Mouse (Mus musculus) kidney, postnatal 25 days (tissue): ENCODE measurements at regions not wholly inside any gene's neighbourhood (a gene's known extent, or its start where the extent isn't known, plus 50 kb on each side); places are given as distances from the start of the nearest gene placed in this dataset.

ENCODE experiments used
- DNase-seq, 2 experiments: peaks; one replicate each; pipeline ENCODE4 v3.0.0; 2021; ENCODE audit warnings: mixed read lengths in 2 of 2

- no peak for DNase-seq
Measured at GRCm38 (mm10) chr1:137074787-137075186, 114.5 kb upstream of the Nr5a2 start.

GRCm38 (mm10) chr1:137073857-137074572, 113.8 kb upstream of the Nr5a2 start:
- no peak for DNase-seq

GRCm38 (mm10) chr1:137060914-137061313, 100.7 kb upstream of the Nr5a2 start:
- no peak for DNase-seq

GRCm38 (mm10) chr1:137053134-137053533, 92.9 kb upstream of the Nr5a2 start:
- DNase-seq, result no peak

- no peak for DNase-seq
Measured at GRCm38 (mm10) chr1:137051515-137051914, 91.3 kb upstream of the Nr5a2 start.

GRCm38 (mm10) chr1:137044076-137044475, 83.8 kb upstream of the Nr5a2 start:
- no peak for DNase-seq

- no peak for DNase-seq
Measured at GRCm38 (mm10) chr1:137042414-137043010, 82.3 kb upstream of the Nr5a2 start.

- DNase-seq, result no peak
Measured at GRCm38 (mm10) chr1:137040898-137041297, 80.7 kb upstream of the Nr5a2 start.

GRCm38 (mm10) chr1:137034586-137034985, 74.3 kb upstream of the Nr5a2 start:
- DNase-seq, result no peak

- no peak for DNase-seq
Measured at GRCm38 (mm10) chr1:137033679-137034078, 73.4 kb upstream of the Nr5a2 start.

- DNase-seq, result no peak
Measured at GRCm38 (mm10) chr1:137023706-137024105, 63.5 kb upstream of the Nr5a2 start.

GRCm38 (mm10) chr1:137020528-137020927, 60.3 kb upstream of the Nr5a2 start:
- no peak for DNase-seq

GRCm38 (mm10) chr1:137017642-137018041, 57.4 kb upstream of the Nr5a2 start:
- DNase-seq, result no peak

- no peak for DNase-seq
Measured at GRCm38 (mm10) chr1:137010240-137010926, 50.1 kb upstream of the Nr5a2 start.
